Mouse (Mus musculus): ENCODE results near the gene Acp1.

The Acp1 gene

DNA sequence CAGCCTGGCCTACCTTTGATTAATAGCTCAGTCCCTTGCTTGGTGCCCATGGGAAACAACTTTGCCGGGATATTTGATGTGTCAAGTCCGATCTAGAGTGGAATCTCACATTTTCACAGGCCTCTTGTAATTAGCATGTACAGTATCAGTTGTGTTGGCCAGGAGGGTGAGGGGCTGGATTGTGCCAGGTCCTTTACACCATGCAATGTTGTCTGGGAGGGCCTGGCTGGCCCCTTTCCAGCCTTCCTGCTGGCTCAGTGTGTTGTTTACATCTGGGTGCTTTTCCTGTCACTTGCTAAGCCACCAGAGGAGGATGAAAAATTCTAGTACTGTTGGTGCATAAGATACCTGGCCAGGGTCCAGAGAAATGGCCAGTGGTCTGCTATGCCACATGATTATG is 47.0 kb downstream of the Acp1 start:
- no peak for DNase-seq (ENCODE audit: low spot score)

DNA sequence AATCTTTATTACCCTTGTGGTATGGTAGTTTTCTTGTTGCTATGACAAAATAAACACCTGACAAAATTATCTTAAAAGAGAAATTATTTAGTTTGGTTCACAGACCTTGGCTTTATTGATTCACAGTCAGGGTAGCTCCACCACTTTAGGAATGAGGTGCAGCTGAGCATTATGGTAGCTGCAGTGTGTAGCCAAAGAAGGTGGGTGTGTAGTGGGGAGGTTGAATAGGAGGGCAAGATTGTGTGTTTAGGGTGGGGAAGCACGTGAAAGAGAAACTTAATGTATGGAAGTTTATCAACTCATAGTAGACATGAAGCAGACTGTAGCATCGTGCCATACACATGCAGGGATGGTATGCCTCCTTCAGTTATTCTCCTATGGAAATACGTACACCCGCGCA is 55.2 kb downstream of the Acp1 start:
- DNase-seq (ENCODE audit: low spot score): no peak

- no peak for DNase-seq (ENCODE audit: low spot score)
These were observed 55.8 kb downstream of the Acp1 start for GRCm38 (mm10) chr12:30855442-30856159.

GRCm38 (mm10) chr12:30851871-30852270 is 59.5 kb downstream of the Acp1 start:
- DNase-seq (ENCODE audit: low spot score): no peak

DNA sequence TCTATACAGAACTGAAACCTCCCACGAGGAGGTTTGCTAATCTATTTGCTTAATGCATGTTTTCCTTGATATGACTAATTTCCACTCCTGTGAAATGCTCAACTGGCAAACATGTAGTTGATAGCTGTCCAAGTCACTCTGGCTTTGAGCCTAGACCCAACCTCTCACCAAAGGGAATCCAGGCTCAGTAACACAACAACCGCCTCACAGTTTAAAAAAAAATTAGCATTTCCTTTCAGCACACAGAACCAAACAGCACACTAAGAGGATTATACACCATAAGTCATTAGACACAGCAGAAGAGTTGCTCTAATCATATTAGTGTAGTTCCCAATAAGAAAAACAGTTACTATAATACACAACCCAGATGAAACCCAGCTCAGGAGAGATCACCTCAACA is 60.5 kb downstream of the Acp1 start:
- DNase-seq (ENCODE audit: low spot score): no peak

DNA sequence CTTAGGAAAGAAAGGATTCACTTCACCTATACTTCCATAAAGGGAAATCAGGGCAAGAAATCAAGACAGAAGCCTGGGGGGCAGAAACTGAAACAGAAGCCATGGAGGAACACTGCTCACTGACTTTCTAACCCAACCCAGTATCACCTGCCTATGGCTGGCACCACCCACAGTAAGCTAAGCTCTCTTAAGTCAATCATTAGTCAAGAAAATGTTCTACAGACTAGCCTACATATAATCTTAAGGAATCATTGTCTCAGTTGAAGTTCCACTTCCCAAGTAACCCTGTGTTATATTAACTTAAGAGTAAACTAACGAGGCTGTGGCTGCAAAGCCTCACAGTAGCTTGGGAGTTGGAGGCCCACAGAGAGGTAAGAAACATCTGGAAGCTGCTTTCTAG is 62.9 kb downstream of the Acp1 start:
- DNase-seq (ENCODE audit: low spot score): no peak

Measured in ovary, adult 18-20 months (tissue).